Mouse (Mus musculus) bone marrow, adult 2 months (tissue): ENCODE data around the gene Chl1.

Source experiments
- CTCF ChIP-seq: fragments of 200-500 bp; IDR thresholded peaks from 2 replicates; pipeline ENCODE4 v1.5.1; 2011; ENCODE audit warnings: low read length, control low read depth; ENCODE audit not compliant: control insufficient read depth, insufficient read depth
- POLR2A ChIP-seq: fragments of 200-500 bp; IDR thresholded peaks from 2 replicates; pipeline ENCODE4 v1.6.1; 2011; ENCODE audit warnings: low read depth, mild to moderate bottlenecking, control low read depth, low read length, borderline replicate concordance; ENCODE audit not compliant: control insufficient read depth

- no peak for TF ChIP-seq POLR2A
- no peak for TF ChIP-seq CTCF
These were observed 105.7 kb downstream of the Chl1 start for GRCm38 (mm10) chr6:103615924-103616602.
